8 mouse cellular contexts compared by ENCODE assay signal in the genomic region with DNA sequence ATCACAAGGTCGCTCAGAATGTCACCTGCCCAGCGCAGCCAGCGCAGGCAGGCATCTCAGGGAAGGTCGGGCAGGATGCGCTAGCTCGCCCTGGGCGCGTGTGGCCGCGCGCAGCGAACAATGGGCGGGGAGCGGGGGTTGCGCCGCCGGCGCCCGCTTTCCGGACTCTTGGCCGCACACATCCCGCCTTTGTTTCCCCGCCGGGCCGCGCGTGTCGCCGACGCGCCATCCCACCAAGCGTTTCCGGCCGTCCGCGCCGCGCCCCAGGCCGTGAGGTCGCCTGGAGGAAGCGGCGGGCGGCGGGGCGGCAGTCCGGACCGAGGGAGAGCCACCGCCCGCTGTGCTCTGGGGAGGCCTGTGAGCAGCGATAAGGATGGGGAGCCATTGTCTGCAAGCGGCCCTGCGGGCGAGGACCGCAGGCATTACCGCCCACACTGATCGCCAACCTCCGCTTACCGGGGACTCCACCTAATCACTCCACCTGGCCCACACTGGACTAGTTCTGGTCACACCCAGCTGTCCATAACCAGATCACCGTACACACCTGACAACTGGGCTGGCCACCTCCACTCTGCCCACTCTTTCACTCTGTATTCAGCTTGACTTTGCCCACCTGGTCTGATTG.
A peak's percentile ranks its signal among the peaks of the same experiment; 100 is the strongest.
DNase-seq lines count a peak whose midpoint lies in the region; ATAC-seq and TF ChIP-seq lines count a peak whose summit lies in the region.

No protein-coding gene starts in this region.

- peak; percentile 34 for DNase-seq in ES-E14 (ENCODE audit: low read depth, low spot score)
- DNase-seq in adrenal gland, postnatal 36 days, result peak; percentile 68 to 80
- DNase-seq in forebrain, postnatal 0 days, result peak; percentile 64
- DNase-seq in heart, postnatal 25 days (ENCODE audit: low spot score), result peak; percentile 74
- peak; percentile 10 to 18 for DNase-seq in left cerebral cortex, postnatal 25 days (ENCODE audit: low spot score in 2 of 2)
- peak; percentile 21 for DNase-seq in skeletal muscle tissue, adult 2 months (ENCODE audit: low read depth, low spot score)
- DNase-seq in thymus, postnatal 0 days (ENCODE audit: low spot score), result no peak

- no peak for TF ChIP-seq CTCF in forebrain, postnatal 0 days (IDR thresholded peaks at IDR 0.05; ENCODE audit: low read depth)

- ATAC-seq in forebrain, postnatal 0 days, result peak; percentile 86
- peak; percentile 63 for ATAC-seq in megakaryocyte-erythroid progenitor cell, adult 5-6 weeks (replicated peaks; ENCODE audit: low FRiP score, low TSS enrichment, poor library complexity, severe bottlenecking)

- in situ Hi-C loops in ES-E14 (cut with MboI; ENCODE audit: low sequenced_read_pairs in 2 of 2, unreplicated experiment in 2 of 2), result no loop called here

- 2% methylated on average over 36 of the region's 59 CpGs for WGBS in forebrain, postnatal 0 days

- peaks cover 0 to 2% of the 10 kb centered on the region in 2 experiments; a peak in 1 of 4 replicates for H3K4me1 ChIP-seq in ES-E14 (ENCODE audit: control insufficient read depth in 2 of 2, insufficient read depth in 2 of 2, low read length in 2 of 2, poor library complexity in 1 of 2)
- H3K4me1 ChIP-seq in forebrain, postnatal 0 days (ENCODE audit: insufficient read depth), result peaks cover 6% of the 10 kb centered on the region

- H3K9me3 ChIP-seq in ES-E14 (ENCODE audit: control insufficient read depth, insufficient read depth, low read depth, low read length), result no peaks in the 10 kb centered on the region
- no peaks in the 10 kb centered on the region for H3K9me3 ChIP-seq in forebrain, postnatal 0 days (ENCODE audit: low read length)

- no peaks in the 10 kb centered on the region for H3K27me3 ChIP-seq in forebrain, postnatal 0 days (ENCODE audit: insufficient read depth, low read length)

- H3K4me3 ChIP-seq in ES-E14 (ENCODE audit: insufficient read depth in 1 of 2, low read depth in 1 of 2, low read length in 2 of 2, poor library complexity in 1 of 2, severe bottlenecking in 1 of 2), result peak overlapping the region; percentile 27 to 58
- peak overlapping the region; percentile 54 for H3K4me3 ChIP-seq in forebrain, postnatal 0 days (ENCODE audit: low read depth, low read length)

- intact Hi-C loops in heart, postnatal 25 days (cut with DNase I), result loop anchor here (2.0 to 10.0 kb wide), 10 partner anchors 119 to 1341 kb away; a partner anchor contains a TSS
- intact Hi-C loops in left cerebral cortex, postnatal 25 days (cut with DNase I), result no loop called here

- no peak overlapping the region for H3K27ac ChIP-seq in ES-E14 (ENCODE audit: insufficient read depth, low read depth, low read length, poor library complexity, severe bottlenecking)
- H3K27ac ChIP-seq in forebrain, postnatal 0 days (ENCODE audit: low read depth, low read length), result peak overlapping the region; percentile 45; the same call in 1 of the 2 replicates

- H3K9ac ChIP-seq in ES-E14 (ENCODE audit: insufficient read depth, low read depth, low read length, poor library complexity, severe bottlenecking), result peak overlapping the region; percentile 6; the same call in 1 of the 2 replicates
- H3K9ac ChIP-seq in forebrain, postnatal 0 days, result peak overlapping the region; percentile 80

- H3K36me3 ChIP-seq in ES-E14 (ENCODE audit: control insufficient read depth, insufficient read depth, low read length, poor library complexity, severe bottlenecking), result no peaks in the 10 kb centered on the region
- no peaks in the 10 kb centered on the region for H3K36me3 ChIP-seq in forebrain, postnatal 0 days (ENCODE audit: insufficient read depth)

- peak overlapping the region; percentile 95 for H3K4me2 ChIP-seq in forebrain, postnatal 0 days (ENCODE audit: low read depth)

TF ChIP-seq in ES-E14, 5 proteins besides CTCF, POLR2A, EP300 and RAD21:
- TF ChIP-seq CHD2 (IDR thresholded peaks at IDR 0.05; ENCODE audit: low read depth, low read length) (no peak), ZC3H11A (IDR thresholded peaks at IDR 0.05; ENCODE audit: borderline replicate concordance, low read depth, low read length) (no peak), HCFC1 (IDR thresholded peaks at IDR 0.05; ENCODE audit: borderline replicate concordance, insufficient read depth, low read length) (no peak), ZNF384 (IDR thresholded peaks at IDR 0.05; ENCODE audit: low read depth, low read length) (no peak), MAFK (IDR thresholded peaks at IDR 0.05; ENCODE audit: insufficient read depth, low read depth, low read length) (no peak)
